Mouse (Mus musculus): Measurements from ENCODE around the gene Dnmt3l.

The Dnmt3l gene

DNA sequence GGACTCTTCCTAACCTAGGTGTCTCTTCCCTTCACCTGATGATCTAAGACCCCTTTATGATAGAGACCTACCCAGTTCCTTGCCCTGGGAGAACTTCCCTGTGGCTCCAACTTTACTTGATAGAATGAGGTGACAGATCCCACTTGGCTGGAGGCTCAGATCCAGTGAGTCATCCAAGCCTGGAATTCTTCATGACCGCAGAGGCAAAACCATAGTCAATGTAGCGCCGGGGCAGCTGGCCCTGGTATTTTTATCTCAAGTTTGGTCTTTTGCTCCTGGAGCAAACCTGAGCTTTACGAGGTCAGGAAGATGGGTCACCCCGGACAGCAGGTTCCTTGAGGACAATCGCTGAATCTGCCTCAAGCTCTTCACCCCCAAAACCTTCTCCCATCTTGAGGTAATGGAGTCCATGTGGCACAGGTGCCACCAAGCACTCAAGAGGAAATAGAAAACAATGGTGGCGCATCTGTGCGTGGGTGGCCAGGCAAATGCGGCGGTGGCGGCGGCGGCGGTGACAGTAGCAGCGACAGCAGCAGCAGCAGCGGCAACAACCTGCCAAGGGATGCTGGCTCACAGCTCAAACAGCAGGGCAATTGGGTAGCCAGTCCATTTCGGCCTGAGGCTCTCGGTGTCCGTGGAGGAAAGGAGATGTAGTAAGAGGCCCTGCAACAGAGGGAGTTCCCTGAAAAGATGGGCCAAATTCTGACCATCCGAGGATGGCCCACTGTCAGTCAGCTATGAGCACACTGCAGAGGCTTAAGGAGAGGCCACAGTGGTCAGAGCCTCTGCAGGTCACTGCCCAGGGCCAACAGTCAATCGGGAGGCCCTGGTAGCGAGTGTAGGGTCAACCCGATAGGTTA lies 50.3 kb downstream of the Dnmt3l start:
- TF ChIP-seq GATA4 (IDR thresholded peaks at IDR 0.05; ENCODE audit: insufficient replicate concordance, low read length), result no peak

DNA sequence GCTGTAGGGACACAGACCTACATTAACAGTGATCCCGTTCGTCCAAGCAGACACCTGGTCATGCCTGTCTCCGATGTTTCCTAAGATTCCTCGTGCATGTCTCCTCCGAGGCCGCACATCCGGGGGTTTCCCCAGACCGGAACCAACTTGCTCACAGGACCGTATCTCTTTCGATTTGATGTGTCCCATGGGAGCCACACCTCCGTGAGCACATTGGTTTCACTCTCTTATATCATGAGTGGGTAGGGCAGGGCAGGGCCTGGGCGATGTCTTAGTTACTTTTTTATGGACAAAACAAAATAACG lies 50.9 kb downstream of the Dnmt3l start:
- TF ChIP-seq GATA4 (IDR thresholded peaks at IDR 0.05; ENCODE audit: insufficient replicate concordance, low read length), result no peak

- no peak for TF ChIP-seq GATA4 (IDR thresholded peaks at IDR 0.05; ENCODE audit: insufficient replicate concordance, low read length)
Observed at GRCm38 (mm10) chr10:78095221-78095620, 53.5 kb downstream of the Dnmt3l start.

DNA sequence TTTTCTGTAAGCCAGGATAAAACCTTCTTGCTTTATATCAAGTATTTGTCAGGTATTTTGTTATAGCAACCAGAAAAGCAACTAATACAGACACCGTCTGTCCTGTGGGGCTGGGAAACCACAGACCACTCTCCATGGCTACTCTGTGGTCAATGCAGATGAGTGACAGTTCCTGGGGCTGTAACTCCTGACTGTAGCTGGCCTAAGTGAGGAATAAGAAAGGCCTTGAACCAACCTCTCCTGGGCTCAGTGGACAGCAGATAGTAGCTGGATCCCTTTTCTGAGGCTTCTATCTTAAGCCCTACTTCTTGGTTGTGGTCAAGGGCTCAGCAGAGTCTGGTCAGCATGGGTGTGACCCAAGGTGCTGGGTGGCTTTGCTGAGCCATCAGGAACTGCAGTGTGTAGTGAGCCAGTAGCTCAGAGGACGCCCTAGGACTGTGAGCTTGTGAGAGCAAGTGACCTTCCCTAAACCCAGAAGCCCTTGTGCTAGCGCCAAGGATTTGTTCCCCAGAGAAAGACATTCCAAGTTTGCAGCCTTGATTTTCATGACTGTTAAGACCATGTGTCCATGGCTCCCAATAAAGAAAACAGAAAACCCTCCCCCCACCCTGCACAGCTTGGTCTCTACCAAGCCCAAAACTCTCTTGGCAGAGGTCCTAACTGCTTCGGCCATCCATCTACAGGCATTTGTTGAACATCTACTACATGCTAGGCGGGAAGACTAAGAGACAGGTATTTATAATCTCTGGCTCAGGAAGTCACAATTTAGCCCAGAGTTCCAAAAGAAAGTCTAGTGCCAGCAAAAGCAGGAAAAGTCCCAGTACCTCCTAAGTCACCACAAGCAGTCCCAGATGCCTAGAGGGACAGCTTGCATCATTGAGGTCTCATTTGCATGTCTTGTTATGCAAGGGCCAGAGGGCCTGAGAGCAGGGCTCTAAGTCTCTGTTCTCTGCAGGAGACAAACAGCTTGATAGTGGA lies 54.5 kb downstream of the Dnmt3l start:
- no peak for TF ChIP-seq GATA4 (IDR thresholded peaks at IDR 0.05; ENCODE audit: insufficient replicate concordance, low read length)

DNA sequence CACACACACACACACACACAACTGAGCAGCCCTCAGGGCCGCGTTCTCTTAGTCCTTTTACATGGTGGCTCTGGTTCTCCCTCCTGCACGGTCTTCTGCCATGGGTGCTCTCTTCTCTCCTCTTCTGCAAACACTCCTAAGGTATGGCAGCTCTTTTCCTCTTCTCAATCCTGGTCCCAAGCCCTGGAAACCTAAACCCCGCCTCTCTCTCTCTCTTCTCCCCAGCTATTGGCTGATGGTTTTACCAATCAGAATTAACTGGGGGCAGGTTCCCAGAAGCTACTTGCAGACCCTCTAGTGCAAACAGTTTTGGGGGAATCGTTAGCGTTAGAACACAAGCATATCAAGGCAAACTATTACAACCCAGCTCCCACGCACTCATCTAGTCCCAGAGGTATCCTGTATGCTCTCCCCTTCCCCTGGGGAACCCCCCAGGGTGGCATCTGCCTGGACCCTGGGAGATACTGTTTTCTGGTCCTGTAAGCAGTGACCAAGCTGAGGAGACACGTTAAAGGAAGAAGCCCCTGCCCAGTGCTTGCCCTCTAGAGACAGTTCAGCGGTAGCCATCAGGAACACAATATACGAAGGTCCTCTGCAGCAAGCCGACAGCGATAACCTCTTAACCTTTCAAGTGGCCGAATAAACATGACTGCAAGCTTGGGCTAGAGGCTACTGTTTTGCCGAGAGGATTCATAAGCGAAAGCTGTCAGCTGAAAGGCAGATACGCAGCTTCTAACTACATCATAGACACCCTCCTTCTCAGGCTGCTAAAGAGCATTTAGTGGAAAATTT lies 59.4 kb downstream of the Dnmt3l start:
- no peak for TF ChIP-seq GATA4 (IDR thresholded peaks at IDR 0.05; ENCODE audit: insufficient replicate concordance, low read length)

DNA sequence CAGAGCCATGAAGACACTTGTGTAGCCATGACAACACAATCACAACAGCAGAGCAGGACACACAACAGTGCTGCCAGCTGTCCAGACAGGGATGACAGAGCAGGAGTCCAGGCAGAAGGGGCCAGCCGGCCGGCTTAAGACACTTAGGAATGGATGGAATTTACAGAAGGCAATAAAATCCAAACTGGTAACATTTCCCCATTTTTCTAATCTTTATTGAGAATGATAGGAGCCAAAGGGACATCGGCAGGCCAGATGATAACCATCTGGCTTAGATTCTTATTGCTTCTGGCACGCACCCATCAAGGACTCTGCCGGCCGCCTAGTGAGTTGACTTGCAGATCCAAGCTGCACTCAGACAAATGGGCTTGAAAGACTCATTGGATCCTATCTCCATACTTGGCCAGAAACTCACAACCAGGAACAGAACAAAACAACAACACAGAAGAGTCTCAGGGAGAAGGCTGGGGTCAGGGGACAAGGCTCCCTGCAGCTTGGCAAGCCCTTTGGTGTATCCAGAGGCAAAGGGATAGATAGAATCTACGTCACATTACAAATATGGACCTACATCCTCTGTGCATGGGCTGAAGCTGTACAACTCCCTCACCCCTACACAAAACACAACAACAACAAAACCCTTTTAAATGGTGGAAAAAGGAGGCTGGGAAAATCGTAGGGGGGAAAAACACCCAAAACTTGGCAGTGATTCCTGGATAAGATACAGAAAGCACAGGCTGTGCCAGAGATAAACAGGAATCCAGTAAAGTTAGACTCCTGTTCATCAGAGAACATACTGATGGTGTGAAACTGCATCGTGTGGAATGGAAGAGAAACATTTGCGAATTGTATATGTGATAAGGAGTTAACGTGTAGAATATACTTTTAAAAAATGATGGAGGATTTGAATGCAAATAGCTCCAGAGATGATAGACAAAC lies 63.1 kb downstream of the Dnmt3l start:
- no peak for TF ChIP-seq GATA4 (IDR thresholded peaks at IDR 0.05; ENCODE audit: insufficient replicate concordance, low read length)

- no peak for TF ChIP-seq GATA4 (IDR thresholded peaks at IDR 0.05; ENCODE audit: insufficient replicate concordance, low read length)
Observed at GRCm38 (mm10) chr10:78105548-78105947, 63.8 kb downstream of the Dnmt3l start.
